Mouse (Mus musculus) liver, embryonic 14.5 days (tissue): ENCODE data around the gene Eif4e1b. TPM values are rescaled to one million over a fixed set of nuclear protein-coding genes. Genes with fewer than 3 reads are reported as not detected.

ENCODE experiments used
- ATAC-seq: fragments of 200-750 bp; cut with Nextera tagmentation; 2 replicates; pipeline ENCODE4 v1.8.0; 2017; ENCODE audit warnings: moderate number of reproducible peaks, mild to moderate bottlenecking, moderate library complexity; ENCODE audit not compliant: insufficient read depth
- DNase-seq, 3 experiments: peaks; one replicate each; pipeline ENCODE4 v3.0.0-alpha.2; 2012 to 2013; ENCODE audit warnings: low read depth in 3 of 3, low spot score in 3 of 3
- H3K27ac ChIP-seq: fragments of 300-500 bp; sonication (generic); 2 replicates; pipeline ENCODE4 v1.5.1; 2014; ENCODE audit warnings: moderate library complexity, mild to moderate bottlenecking, control low read depth, inconsistent platforms
- H3K27me3 ChIP-seq: fragments of 300-500 bp; sonication (generic); 2 replicates; pipeline ENCODE4 v1.6.1; 2014; ENCODE audit warnings: mild to moderate bottlenecking, low read length, moderate library complexity; ENCODE audit not compliant: control insufficient read depth, insufficient read depth
- H3K36me3 ChIP-seq: fragments of 300-500 bp; sonication (generic); replicated peaks from 2 replicates; pipeline ENCODE4 v1.6.1; 2014; ENCODE audit warnings: low read depth; ENCODE audit not compliant: control insufficient read depth, insufficient read depth
- H3K4me1 ChIP-seq, 2 experiments: fragments of 200-500 bp in 1 of 2; fragments of 300-500 bp in 1 of 2; sonication (generic) in 1 of 2; replicated peaks; 2 replicates each; pipeline ENCODE4 v1.6.1; 2012 to 2014; ENCODE audit warnings: antibody characterized with exemption in 1 of 2, inconsistent platforms in 1 of 2, low read length in 1 of 2; ENCODE audit not compliant: control insufficient read depth in 2 of 2, insufficient read depth in 2 of 2
- H3K4me2 ChIP-seq: fragments of 300-500 bp; sonication (generic); 2 replicates; pipeline ENCODE4 v1.6.1; 2014; ENCODE audit warnings: low read depth, mild to moderate bottlenecking, control low read depth, moderate library complexity
- H3K4me3 ChIP-seq, 2 experiments: fragments of 200-500 bp in 1 of 2; fragments of 300-500 bp in 1 of 2; sonication (generic) in 1 of 2; 2 replicates each; pipeline ENCODE4 v1.5.1; 2012 to 2014; ENCODE audit warnings: low read depth in 2 of 2, low read length in 2 of 2, mild to moderate bottlenecking in 2 of 2, control low read depth in 1 of 2, inconsistent platforms in 1 of 2, moderate library complexity in 1 of 2; ENCODE audit not compliant: insufficient read depth in 1 of 2
- H3K9ac ChIP-seq: fragments of 300-500 bp; sonication (generic); replicated peaks from 2 replicates; pipeline ENCODE4 v1.6.1; 2014; ENCODE audit warnings: mild to moderate bottlenecking, control low read depth, moderate library complexity
- H3K9me3 ChIP-seq: fragments of 300-500 bp; sonication (generic); 2 replicates; pipeline ENCODE4 v1.6.1; 2016; ENCODE audit warnings: low read length, mixed read lengths; ENCODE audit not compliant: control insufficient read depth
- CTCF ChIP-seq: IDR thresholded peaks from 2 replicates; pipeline ENCODE4 v1.5.1; 2016; ENCODE audit warnings: antibody characterized with exemption, low read depth, control low read depth
- EP300 ChIP-seq: IDR thresholded peaks from 2 replicates; pipeline ENCODE4 v1.6.1; 2016; ENCODE audit warnings: antibody characterized with exemption, low read depth
- WGBS: fragments of 180-500 bp; shearing (Covaris S2); extraction: QIAGEN DNeasy Blood & Tissue Kit; methylation state at CpG from one replicate; pipeline ENCODE4 v1.1.7; 2014; ENCODE audit not compliant: insufficient replicate concordance; 5-methylcytosine and 5-hydroxymethylcytosine counted together
- polyA plus RNA-seq, 2 experiments: library from polyadenylated mRNA; depleted of rRNA in 1 of 2; stranded (reverse) in 1 of 2; unstranded in 1 of 2; fragments of >200 nt; fragmentation: Nextera tagmentation in 1 of 2; extraction: Ambion mirVana in 1 of 2; gene quantifications; 2 replicates each; pipeline versions ENCODE4 v1.2.1 to v1.2.3; 2012 to 2014

Gene Eif4e1b
- polyA plus RNA-seq, 2 experiments = not detected

DNA sequence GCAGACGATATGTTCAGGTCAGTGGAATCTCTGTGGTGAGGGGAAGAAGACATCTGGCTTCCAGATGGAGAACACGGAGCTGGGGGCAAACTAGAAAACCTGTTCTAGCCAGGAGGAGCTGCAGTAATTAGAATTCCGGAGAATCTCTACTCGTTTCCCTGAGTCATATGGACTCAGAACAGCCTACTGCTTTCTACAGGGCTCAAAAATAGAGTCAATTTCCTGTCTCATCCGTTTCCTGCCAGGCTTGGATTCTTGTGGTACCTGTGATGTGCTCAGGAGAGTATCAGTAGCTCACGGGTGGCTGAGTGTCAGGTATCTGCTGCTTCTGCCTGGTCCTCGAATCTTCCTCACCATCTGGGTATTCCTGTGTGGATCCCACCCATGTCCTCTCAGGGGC is 27.7 kb downstream of the Eif4e1b start:
- Histone ChIP-seq H3K36me3 (no peaks in the 10 kb centered on the region), H3K27ac (no peak overlapping the region), H3K4me3 (no peak overlapping the region), H3K9ac (no peak overlapping the region), H3K27me3 (no peaks in the 10 kb centered on the region), H3K9me3 (no peaks in the 10 kb centered on the region), H3K4me1 (no peaks in the 10 kb centered on the region), H3K4me2 (no peak overlapping the region)
- WGBS = 40% methylated on average over 7 of the region's 7 CpGs
- ATAC-seq (no peak), DNase-seq (no peak)
- TF ChIP-seq EP300 = no peak
- no peak for TF ChIP-seq CTCF

GRCm38 (mm10) chr13:54813381-54813780 is 29.6 kb downstream of the Eif4e1b start:
- H3K27me3 ChIP-seq = no peaks in the 10 kb centered on the region
- no peak overlapping the region for H3K4me2 ChIP-seq
- no peak for ATAC-seq
- no peak overlapping the region for H3K27ac ChIP-seq
- no peaks in the 10 kb centered on the region for H3K4me1 ChIP-seq
- H3K4me3 ChIP-seq = no peak overlapping the region
- no peak overlapping the region for H3K9ac ChIP-seq
- WGBS = 68% methylated on average over 9 of the region's 9 CpGs
- no peaks in the 10 kb centered on the region for H3K9me3 ChIP-seq
- DNase-seq = no peak
- TF ChIP-seq CTCF (no peak), EP300 (no peak)
- H3K36me3 ChIP-seq = no peaks in the 10 kb centered on the region

- DNase-seq (no peak), ATAC-seq (no peak)
- no peaks in the 10 kb centered on the region for H3K9me3 ChIP-seq
- H3K27me3 ChIP-seq = no peaks in the 10 kb centered on the region
- WGBS = 29% methylated on average over 17 of the region's 17 CpGs
- TF ChIP-seq CTCF (no peak), EP300 (no peak)
- H3K9ac ChIP-seq = no peak overlapping the region
- no peak overlapping the region for H3K27ac ChIP-seq
- no peaks in the 10 kb centered on the region for H3K36me3 ChIP-seq
- H3K4me2 ChIP-seq = no peak overlapping the region
- H3K4me3 ChIP-seq = no peak overlapping the region
- H3K4me1 ChIP-seq = no peaks in the 10 kb centered on the region
Observed at GRCm38 (mm10) chr13:54818399-54819254, 34.8 kb downstream of the Eif4e1b start.

GRCm38 (mm10) chr13:54821106-54821505 is 37.3 kb downstream of the Eif4e1b start:
- H3K9ac ChIP-seq = no peak overlapping the region
- ATAC-seq (no peak), DNase-seq (no peak)
- H3K36me3 ChIP-seq = no peaks in the 10 kb centered on the region
- no peak overlapping the region for H3K27ac ChIP-seq
- H3K27me3 ChIP-seq = no peaks in the 10 kb centered on the region
- H3K4me2 ChIP-seq = no peak overlapping the region
- H3K4me1 ChIP-seq = no peaks in the 10 kb centered on the region
- TF ChIP-seq EP300 (no peak), CTCF (no peak)
- WGBS = 55% methylated on average over 4 of the region's 4 CpGs
- H3K4me3 ChIP-seq = no peak overlapping the region
- H3K9me3 ChIP-seq = no peaks in the 10 kb centered on the region

GRCm38 (mm10) chr13:54821931-54822330 is 38.1 kb downstream of the Eif4e1b start:
- Histone ChIP-seq H3K4me2 (no peak overlapping the region), H3K36me3 (no peaks in the 10 kb centered on the region), H3K27ac (no peak overlapping the region), H3K9me3 (no peaks in the 10 kb centered on the region), H3K4me3 (no peak overlapping the region), H3K9ac (no peak overlapping the region), H3K27me3 (no peaks in the 10 kb centered on the region), H3K4me1 (no peaks in the 10 kb centered on the region)
- 11% methylated on average over 2 of the region's 2 CpGs for WGBS
- no peak for DNase-seq
- TF ChIP-seq CTCF (no peak), EP300 (no peak)
- ATAC-seq = no peak
